Mouse (Mus musculus): ENCODE results near the gene Carm1. TPM values are rescaled to one million over a fixed set of nuclear protein-coding genes. Genes with fewer than 3 reads are reported as not detected.
"Not testable (repeated sequence)": the region's sequence is repeated elsewhere in the genome, so short reads cannot be mapped to it uniquely, and the experiment has no call there.

The Carm1 gene
- polyA plus RNA-seq, 1 experiment from 2014 or later = 10.8 TPM

GRCm38 (mm10) chr9:21591831-21592702, 45.4 kb downstream of the Carm1 start:
- Histone ChIP-seq H3K36me3 (ENCODE audit: insufficient read depth, low read length) (peaks cover 6% of the 10 kb centered on the region), H3K4me1 (ENCODE audit: insufficient read depth, low read depth, low read length) (0 out of 2 replicates have a peak, but pooled peaks cover 6% of the 10 kb centered on the region), H3K4me2 (replicated peaks; ENCODE audit: low read depth, low read length) (peak overlapping the region; percentile 87), H3K9me3 (ENCODE audit: low read length) (no peaks in the 10 kb centered on the region), H3K4me3 (ENCODE audit: low read depth, low read length) (peak overlapping the region; percentile 84), H3K27me3 (replicated peaks; ENCODE audit: insufficient read depth, low read length) (no peaks in the 10 kb centered on the region), H3K27ac (ENCODE audit: low read length) (peak overlapping the region; percentile 66), H3K9ac (replicated peaks; ENCODE audit: low read depth) (peak overlapping the region; percentile 43)
- DNase-seq (ENCODE audit: low spot score) (no peak), ATAC-seq (peak; percentile 66)
- 15% methylated on average over 17 of the region's 17 CpGs for WGBS
- TF ChIP-seq EP300 (IDR thresholded peaks at IDR 0.05) = no peak
- TF ChIP-seq CTCF (IDR thresholded peaks at IDR 0.05) = no peak

- ATAC-seq = peak; percentile 93
- TF ChIP-seq EP300 (IDR thresholded peaks at IDR 0.05) (no peak), CTCF (IDR thresholded peaks at IDR 0.05) (no peak)
These were observed 46.0 kb downstream of the Carm1 start, which contains the start of the genes Timm29 and Yipf2 for GRCm38 (mm10) chr9:21592703-21593121. Gene Timm29, plus strand, starts transcription at chr9:21592722. Gene Yipf2, minus strand, starts transcription at chr9:21592828.

GRCm38 (mm10) chr9:21593122-21593721, 46.5 kb downstream of the Carm1 start:
- TF ChIP-seq EP300 (IDR thresholded peaks at IDR 0.05) = no peak
- TF ChIP-seq CTCF (IDR thresholded peaks at IDR 0.05) = no peak
- Histone ChIP-seq H3K4me3 (ENCODE audit: low read depth, low read length) (peak overlapping the region; percentile 84), H3K4me2 (replicated peaks; ENCODE audit: low read depth, low read length) (peak overlapping the region; percentile 87), H3K36me3 (ENCODE audit: insufficient read depth, low read length) (peaks cover 6% of the 10 kb centered on the region), H3K27me3 (replicated peaks; ENCODE audit: insufficient read depth, low read length) (no peaks in the 10 kb centered on the region), H3K9ac (replicated peaks; ENCODE audit: low read depth) (peak overlapping the region; percentile 79), H3K9me3 (ENCODE audit: low read length) (no peaks in the 10 kb centered on the region), H3K27ac (ENCODE audit: low read length) (peak overlapping the region; percentile 84), H3K4me1 (ENCODE audit: insufficient read depth, low read depth, low read length) (0 out of 2 replicates have a peak, but pooled peaks cover 6% of the 10 kb centered on the region)
- 1% methylated on average over 68 of the region's 69 CpGs for WGBS
- ATAC-seq (peak; percentile 65), DNase-seq (ENCODE audit: low spot score) (peak; percentile 56)

More at GRCm38 (mm10) chr9:21592703-21593121, 46.0 kb downstream of the Carm1 start, which contains the start of the genes Timm29 and Yipf2:
- WGBS = 1% methylated on average over 30 of the region's 30 CpGs
- peak within 1 kb of the TSS; percentile 84 for H3K4me3 ChIP-seq (ENCODE audit: low read depth, low read length)
- H3K27ac ChIP-seq (ENCODE audit: low read length) = peak within 1 kb of the TSS; percentile 84
- peak; percentile 98 for DNase-seq (ENCODE audit: low spot score)
- H3K36me3 ChIP-seq (ENCODE audit: insufficient read depth, low read length) = peaks cover 6% of the 10 kb centered on the region
- 0 out of 2 replicates have a peak, but pooled peaks cover 6% of the 10 kb centered on the region for H3K4me1 ChIP-seq (ENCODE audit: insufficient read depth, low read depth, low read length)
- no peaks in the 10 kb centered on the region for H3K9me3 ChIP-seq (ENCODE audit: low read length)
- no peaks in the 10 kb centered on the region for H3K27me3 ChIP-seq (replicated peaks; ENCODE audit: insufficient read depth, low read length)
- H3K4me2 ChIP-seq (replicated peaks; ENCODE audit: low read depth, low read length) = peak within 1 kb of the TSS; percentile 87
- peak within 1 kb of the TSS; percentile 79 for H3K9ac ChIP-seq (replicated peaks; ENCODE audit: low read depth)

DNA sequence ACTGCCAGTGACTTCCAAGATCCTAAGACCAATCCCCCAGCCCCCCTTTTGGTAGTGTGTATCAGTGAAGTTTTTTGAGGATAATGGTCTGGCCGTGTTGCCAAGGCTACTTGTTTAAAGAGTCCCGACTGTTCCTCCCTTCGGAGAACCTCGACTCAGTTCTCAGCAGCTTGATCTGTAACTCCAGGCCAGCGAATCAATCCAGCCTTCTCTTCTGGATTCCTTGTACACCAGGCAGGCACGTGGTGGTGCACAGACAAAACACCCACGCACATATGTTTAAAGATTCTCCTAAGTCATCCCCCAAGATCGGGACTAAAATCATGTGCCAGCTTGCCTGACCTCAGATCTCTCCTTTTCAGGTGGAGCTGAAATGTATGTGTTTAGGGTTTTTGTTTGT, 47.7 kb downstream of the Carm1 start:
- WGBS = 86% methylated on average over 8 of the region's 8 CpGs

DNA sequence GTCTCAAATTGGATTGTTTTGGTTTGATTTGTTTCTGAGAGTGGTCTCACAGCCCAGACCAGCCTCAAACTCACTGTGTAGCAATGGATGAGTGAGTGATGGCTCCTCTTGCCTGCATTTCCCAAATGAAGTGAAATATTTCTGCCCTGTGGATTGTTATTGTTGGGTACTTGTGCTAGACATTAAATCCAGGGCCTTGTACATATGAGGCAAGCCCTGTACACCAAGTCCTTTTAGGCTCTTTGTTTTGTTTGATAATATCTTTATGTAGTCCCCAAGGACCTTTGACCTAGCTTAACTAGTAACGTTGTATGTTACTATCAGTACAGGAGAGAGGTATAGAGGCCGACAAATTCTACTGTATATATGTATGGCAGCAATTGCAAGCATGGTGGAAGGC, 48.1 kb downstream of the Carm1 start:
- Histone ChIP-seq H3K9ac (replicated peaks; ENCODE audit: low read depth) (no peak overlapping the region), H3K27me3 (replicated peaks; ENCODE audit: insufficient read depth, low read length) (no peaks in the 10 kb centered on the region), H3K36me3 (ENCODE audit: insufficient read depth, low read length) (0 out of 2 replicates have a peak, but pooled peaks cover under 1% of the 10 kb centered on the region), H3K4me3 (ENCODE audit: low read depth, low read length) (no peak overlapping the region), H3K9me3 (ENCODE audit: low read length) (no peaks in the 10 kb centered on the region), H3K4me2 (replicated peaks; ENCODE audit: low read depth, low read length) (no peak overlapping the region), H3K4me1 (ENCODE audit: insufficient read depth, low read depth, low read length) (0 out of 2 replicates have a peak, but pooled peaks cover 6% of the 10 kb centered on the region), H3K27ac (ENCODE audit: low read length) (no peak overlapping the region)
- ATAC-seq = no peak
- no peak for DNase-seq (ENCODE audit: low spot score)
- TF ChIP-seq CTCF (IDR thresholded peaks at IDR 0.05) (no peak), EP300 (IDR thresholded peaks at IDR 0.05) (no peak)
- WGBS = 82% methylated on average over 2 of the region's 2 CpGs

More for the DNA sequence above, 47.7 kb downstream of the Carm1 start:
- not testable (repeated sequence) for H3K27me3 ChIP-seq (replicated peaks; ENCODE audit: insufficient read depth, low read length); H3K4me3 ChIP-seq (ENCODE audit: low read depth, low read length); H3K4me2 ChIP-seq (replicated peaks; ENCODE audit: low read depth, low read length); H3K9ac ChIP-seq (replicated peaks; ENCODE audit: low read depth); DNase-seq (ENCODE audit: low spot score); ATAC-seq; H3K9me3 ChIP-seq (ENCODE audit: low read length); H3K36me3 ChIP-seq (ENCODE audit: insufficient read depth, low read length); H3K4me1 ChIP-seq (ENCODE audit: insufficient read depth, low read depth, low read length); H3K27ac ChIP-seq (ENCODE audit: low read length)

DNA sequence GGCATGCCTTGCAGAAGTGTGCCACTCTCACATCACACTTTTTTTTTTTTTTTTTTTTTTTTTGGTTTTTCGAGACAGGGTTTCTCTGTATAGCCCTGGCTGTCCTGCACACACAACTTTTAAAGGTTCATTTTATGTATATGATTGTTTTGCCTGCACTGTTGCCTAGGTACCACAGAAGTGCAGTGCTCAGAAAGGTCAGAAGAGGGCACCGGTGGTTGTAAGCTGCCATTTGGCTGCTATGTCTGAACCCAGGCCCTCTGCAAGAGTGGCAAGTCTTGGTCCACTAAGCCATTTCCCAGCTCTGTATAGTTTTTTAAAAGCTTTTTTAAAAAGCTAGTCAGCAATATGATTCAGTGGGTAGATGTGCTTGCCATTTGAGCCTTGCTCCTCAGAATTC, 51.5 kb downstream of the Carm1 start:
- 24% methylated on average over 2 of the region's 2 CpGs for WGBS
- no peak overlapping the region for H3K4me2 ChIP-seq (replicated peaks; ENCODE audit: low read depth, low read length)
- ATAC-seq (no peak), DNase-seq (ENCODE audit: low spot score) (no peak)
- TF ChIP-seq EP300 (IDR thresholded peaks at IDR 0.05) (no peak), CTCF (IDR thresholded peaks at IDR 0.05) (peak; percentile 43)
- no peak overlapping the region for H3K4me3 ChIP-seq (ENCODE audit: low read depth, low read length)
- H3K9ac ChIP-seq (replicated peaks; ENCODE audit: low read depth) = no peak overlapping the region
- no peaks in the 10 kb centered on the region for H3K27me3 ChIP-seq (replicated peaks; ENCODE audit: insufficient read depth, low read length)
- H3K9me3 ChIP-seq (ENCODE audit: low read length) = no peaks in the 10 kb centered on the region
- H3K36me3 ChIP-seq (ENCODE audit: insufficient read depth, low read length) = no peaks in the 10 kb centered on the region
- no peak overlapping the region for H3K27ac ChIP-seq (ENCODE audit: low read length)
- H3K4me1 ChIP-seq (ENCODE audit: insufficient read depth, low read depth, low read length) = 0 out of 2 replicates have a peak, but pooled peaks cover 6% of the 10 kb centered on the region
